Comparison of ENCODE assay signal across 14 mouse cellular contexts in the genomic region with DNA sequence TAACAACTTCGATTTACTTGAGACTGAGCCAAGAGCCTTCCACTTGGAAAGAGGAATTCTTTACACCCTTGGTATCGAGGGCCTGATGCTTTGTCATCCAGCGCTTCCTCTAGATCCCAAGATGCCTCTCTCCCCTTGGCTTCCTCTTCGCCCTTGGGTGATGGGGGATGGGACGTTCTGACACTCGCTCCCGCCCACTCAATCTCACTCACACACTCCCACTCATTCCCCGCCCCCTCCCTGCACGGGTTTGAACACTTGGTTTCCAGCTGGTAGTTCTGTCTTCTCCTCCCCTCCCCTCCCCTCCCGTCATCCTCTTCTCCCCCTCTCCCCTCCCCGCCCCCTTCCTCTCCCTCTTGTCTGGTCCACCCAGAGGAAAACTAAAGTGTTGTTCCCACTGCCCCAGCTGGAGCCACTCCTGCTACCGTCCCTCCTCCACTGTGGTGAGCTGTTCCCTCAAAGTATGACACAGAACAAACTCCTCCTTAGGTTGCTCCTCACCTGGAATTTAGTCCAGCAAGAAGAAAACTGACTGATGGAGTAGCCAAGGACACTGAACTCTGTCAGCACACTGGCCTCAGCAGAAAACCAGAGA. TPM values are rescaled to one million over a fixed set of nuclear protein-coding genes. Genes with fewer than 3 reads are reported as not detected.
DNase-seq lines count a peak whose midpoint lies in the region; ATAC-seq and TF ChIP-seq lines count a peak whose summit lies in the region.
"Had no signal": no experiment of that assay in that cellular context is flagged by ENCODE, and none has a peak within 500 bp of the region (broad histone marks: within the 10 kb centered on the region; RNA-seq: fewer than 3 reads in every experiment).

No protein-coding gene starts in this region.

- no peaks in the 10 kb centered on the region for H3K36me3 ChIP-seq in liver, embryonic 15.5 days (replicated peaks)
- no peaks in the 10 kb centered on the region for H3K36me3 ChIP-seq in midbrain, embryonic 13.5 days
- H3K36me3 ChIP-seq: embryonic facial prominence, embryonic 12.5 days; kidney, embryonic 15.5 days had no signal

- H3K27ac ChIP-seq in liver, embryonic 15.5 days (replicated peaks), result peak overlapping the region; percentile 94
- H3K27ac ChIP-seq in midbrain, embryonic 13.5 days, result no peak overlapping the region
- H3K27ac ChIP-seq: embryonic facial prominence, embryonic 12.5 days; kidney, embryonic 15.5 days had no signal

- H3K9me3 ChIP-seq in liver, embryonic 15.5 days (replicated peaks), result no peaks in the 10 kb centered on the region
- no peaks in the 10 kb centered on the region; the same call in 1 of the 2 replicates for H3K9me3 ChIP-seq in midbrain, embryonic 13.5 days
- H3K9me3 ChIP-seq: embryonic facial prominence, embryonic 12.5 days; kidney, embryonic 15.5 days had no signal

- H3K27me3 ChIP-seq in liver, embryonic 15.5 days, result peaks cover 7% of the 10 kb centered on the region; the same call in 1 of the 2 replicates
- H3K27me3 ChIP-seq in midbrain, embryonic 13.5 days, result no peaks in the 10 kb centered on the region
- H3K27me3 ChIP-seq: embryonic facial prominence, embryonic 12.5 days; kidney, embryonic 15.5 days had no signal

- ATAC-seq in liver, embryonic 15.5 days (ENCODE audit: insufficient read depth), result peak; percentile 43
- ATAC-seq in midbrain, embryonic 13.5 days, result no peak

- peak; percentile 32 for DNase-seq in embryo, embryonic 10.5 days (ENCODE audit: low spot score)
- DNase-seq in embryo, embryonic 10 days (ENCODE audit: low spot score), result no peak
- peak; percentile 8 for DNase-seq in kidney, postnatal 10 days
- DNase-seq in kidney, adult 11 months, result no peak
- peak; percentile 60 for DNase-seq in brain, embryonic 14.5 days (ENCODE audit: low read depth)
- no peak for DNase-seq in left cerebral cortex, adult 11 months (ENCODE audit: low spot score)
- DNase-seq: B cell, adult 2 months; heart, postnatal 10 days; lung, postnatal 4 days had no signal

- TF ChIP-seq CTCF in brain, embryonic 14.5 days (IDR thresholded peaks at IDR 0.05; ENCODE audit: borderline replicate concordance, extremely low read depth, insufficient read depth, insufficient read length), result no peak

- peak overlapping the region; percentile 41 for H3K4me2 ChIP-seq in liver, embryonic 15.5 days
- no peak overlapping the region for H3K4me2 ChIP-seq in midbrain, embryonic 13.5 days (replicated peaks)
- H3K4me2 ChIP-seq: embryonic facial prominence, embryonic 12.5 days; kidney, embryonic 15.5 days had no signal

- WGBS in liver, embryonic 15.5 days (ENCODE audit: insufficient replicate concordance), result 26% methylated on average over 12 of the region's 12 CpGs
- WGBS in midbrain, embryonic 13.5 days, result 50% methylated on average over 12 of the region's 12 CpGs

- peaks cover 83% of the 10 kb centered on the region for H3K4me1 ChIP-seq in liver, embryonic 15.5 days (replicated peaks)
- peaks cover 4% of the 10 kb centered on the region for H3K4me1 ChIP-seq in midbrain, embryonic 13.5 days (replicated peaks)
- H3K4me1 ChIP-seq: embryonic facial prominence, embryonic 12.5 days had no signal

- H3K9ac ChIP-seq in liver, embryonic 15.5 days, result no peak overlapping the region
- no peak overlapping the region for H3K9ac ChIP-seq in midbrain, embryonic 13.5 days (replicated peaks)
- H3K9ac ChIP-seq: embryonic facial prominence, embryonic 12.5 days; kidney, embryonic 15.5 days had no signal

- 0 out of 2 replicates have a peak overlapping the region, but pooled peaks have one; percentile 6 for H3K4me3 ChIP-seq in liver, embryonic 15.5 days (replicated peaks)
- no peak overlapping the region for H3K4me3 ChIP-seq in midbrain, embryonic 13.5 days (replicated peaks)
- H3K4me3 ChIP-seq: embryonic facial prominence, embryonic 12.5 days; kidney, embryonic 15.5 days had no signal

- TF ChIP-seq POLR2A in brain, embryonic 14.5 days (IDR thresholded peaks at IDR 0.05; ENCODE audit: borderline replicate concordance, extremely low read depth, insufficient read depth, insufficient read length, poor library complexity, severe bottlenecking), result no peak

RNA-seq across cellular contexts. Expression of gene Mc3r, which starts 9.3 kb away (rescaled TPM):
- 0.29 and 0.39 TPM in 2 replicates for polyA plus RNA-seq in brain, embryonic 14.5 days (2012; rRNA removed)
- polyA plus RNA-seq in liver, embryonic 15.5 days (2015; fragmentation: Nextera tagmentation; extraction: Ambion mirVana), result 0.05 and 0.06 TPM in 2 replicates
- polyA plus RNA-seq in midbrain, embryonic 13.5 days (2015; fragmentation: Nextera tagmentation; extraction: Ambion mirVana), result 0.22 and 0.23 TPM in 2 replicates
- polyA plus RNA-seq: embryonic facial prominence, embryonic 12.5 days; kidney, embryonic 15.5 days; urinary bladder, adult 2 months had no signal

Comparison
In these comparisons a context has a peak if more than half of its experiments do, and no peak if none do; other contexts are left out.
1. DNase-seq: peak in embryo, embryonic 10.5 days (single experiment), kidney, postnatal 10 days (single experiment) and brain, embryonic 14.5 days (single experiment); none in embryo, embryonic 10 days (single experiment), kidney, adult 11 months (single experiment) and left cerebral cortex, adult 11 months (single experiment).